Mouse (Mus musculus): ENCODE results near the gene Ddx28.

Gene Ddx28

DNA sequence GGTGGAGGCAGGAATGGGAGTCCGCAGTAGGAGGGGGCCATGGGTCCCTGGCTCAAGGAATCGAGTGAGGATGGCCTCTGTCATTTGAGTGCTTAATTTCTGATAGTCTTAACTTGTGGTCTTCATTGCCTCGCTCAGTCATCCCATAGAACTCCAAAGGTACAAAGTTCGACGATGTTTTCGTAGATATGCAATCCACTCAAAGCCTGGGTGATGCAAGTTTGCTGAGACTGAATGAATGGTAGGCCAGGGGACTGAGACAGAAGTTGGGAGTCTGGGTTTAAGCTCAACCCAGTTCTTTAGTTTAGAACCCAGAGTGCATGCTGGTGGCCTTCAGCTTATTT, at the start of gene Ddx28:
TSS of gene Ddx28 (minus strand) at position 240 of the 344 bp plus-strand sequence.
- in situ Hi-C loops (cut with MseI, MboI) = no loop called here

DNA sequence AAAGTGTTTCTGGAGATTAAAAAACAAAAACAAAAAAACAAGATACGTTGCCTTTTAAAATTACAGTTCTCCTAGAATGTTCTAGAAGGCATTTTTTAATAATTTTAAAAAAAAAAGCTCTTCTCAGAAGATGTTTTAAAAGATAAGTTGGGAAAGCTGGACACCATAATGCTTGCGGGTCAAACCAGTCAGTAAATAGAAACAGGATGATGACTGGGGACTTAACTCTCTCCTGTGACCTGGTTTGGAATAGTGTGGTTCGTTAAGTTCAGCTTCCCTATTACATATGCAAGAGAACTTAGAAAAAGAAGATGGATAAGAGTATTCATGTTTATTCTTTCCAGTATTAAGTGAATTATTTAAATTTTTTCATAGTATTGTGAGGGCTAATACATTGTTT, 48.8 kb upstream of the Ddx28 start:
- in situ Hi-C loops (cut with MseI, MboI) = no loop called here

DNA sequence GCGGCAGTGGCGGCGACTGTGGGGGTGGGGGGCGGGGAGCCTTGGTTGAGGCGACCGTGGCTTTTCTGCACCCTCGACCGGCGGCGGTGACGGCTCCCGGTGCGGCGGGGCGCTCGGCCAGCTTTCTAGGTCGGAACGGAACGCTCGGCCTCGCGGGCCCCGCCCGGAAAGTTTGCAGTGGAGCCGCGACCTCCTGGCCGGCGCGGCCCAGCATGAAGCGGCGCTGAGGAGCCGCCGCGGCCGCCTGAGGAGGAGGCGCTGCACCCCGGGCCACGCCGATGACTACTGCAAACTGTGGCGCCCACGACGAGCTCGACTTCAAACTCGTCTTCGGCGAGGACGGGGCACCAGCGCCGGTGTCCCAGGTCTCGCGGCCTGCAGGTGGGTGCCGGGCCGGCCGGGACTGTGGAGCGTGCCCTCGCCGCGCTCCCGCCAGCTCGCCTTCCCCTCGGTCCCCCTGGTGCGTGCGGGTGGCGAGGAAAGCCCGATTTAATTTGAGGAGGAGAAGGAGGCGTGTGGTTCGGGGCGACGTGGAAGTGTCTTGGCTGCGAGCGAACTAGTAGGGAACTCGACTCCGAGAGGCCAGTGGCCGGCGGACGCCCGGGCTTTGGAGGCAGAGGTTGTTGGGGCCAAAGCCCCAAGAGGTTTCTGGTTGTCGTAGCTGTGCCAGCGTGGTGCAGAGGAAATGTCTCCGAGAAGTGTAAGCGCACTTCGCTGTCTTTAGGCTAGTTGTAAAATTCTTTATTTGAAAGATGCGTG, 48.1 kb upstream of the Ddx28 start:
- in situ Hi-C loops (cut with MseI, MboI) = no loop called here

DNA sequence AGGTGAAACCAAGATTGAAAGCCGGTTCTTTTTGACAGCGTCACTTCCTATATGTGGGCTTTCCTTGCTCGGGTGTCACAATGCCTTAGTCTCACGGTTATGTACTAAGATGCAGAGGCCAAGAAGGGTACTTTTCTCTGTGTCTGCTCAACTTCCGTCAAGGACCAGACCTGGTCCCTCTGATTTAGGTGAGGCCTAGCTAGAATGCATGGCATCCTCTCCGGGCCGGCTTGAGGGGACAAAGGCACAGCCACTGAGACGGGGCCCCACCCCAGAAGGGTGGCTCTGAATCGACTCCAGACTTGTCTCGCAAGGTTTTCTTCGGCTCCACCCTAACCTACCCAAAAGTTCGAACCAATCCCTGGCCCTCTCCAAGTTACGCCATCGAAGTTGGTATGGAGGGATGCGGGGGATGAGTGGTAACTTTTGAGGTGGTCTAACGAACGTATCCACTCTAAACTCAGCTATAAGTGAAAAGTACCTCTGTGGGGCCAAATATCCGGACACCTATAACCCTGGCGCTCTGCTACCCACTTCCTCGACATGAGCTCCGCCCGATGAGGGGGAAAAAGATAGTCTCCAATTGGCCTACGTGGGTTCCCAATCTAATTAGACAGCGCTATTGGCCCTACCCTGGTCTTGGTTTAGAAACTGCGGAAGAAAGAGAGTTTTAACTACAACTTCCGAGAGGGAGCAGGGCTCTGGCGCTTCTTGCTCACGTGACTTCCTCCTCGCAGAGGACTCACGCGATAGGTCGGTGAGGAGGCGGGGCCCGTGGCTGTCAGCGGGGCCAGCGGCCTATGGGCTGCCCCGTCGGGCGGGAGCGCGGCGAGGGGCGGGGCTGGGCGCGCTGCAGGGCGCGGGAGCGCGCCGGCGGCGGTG, 47.3 kb upstream of the Ddx28 start, which contains the start of gene Nfatc3:
TSS of gene Nfatc3 (plus strand) at position 110 of the 882 bp plus-strand sequence.
- in situ Hi-C loops (cut with MseI, MboI) = no loop called here

DNA sequence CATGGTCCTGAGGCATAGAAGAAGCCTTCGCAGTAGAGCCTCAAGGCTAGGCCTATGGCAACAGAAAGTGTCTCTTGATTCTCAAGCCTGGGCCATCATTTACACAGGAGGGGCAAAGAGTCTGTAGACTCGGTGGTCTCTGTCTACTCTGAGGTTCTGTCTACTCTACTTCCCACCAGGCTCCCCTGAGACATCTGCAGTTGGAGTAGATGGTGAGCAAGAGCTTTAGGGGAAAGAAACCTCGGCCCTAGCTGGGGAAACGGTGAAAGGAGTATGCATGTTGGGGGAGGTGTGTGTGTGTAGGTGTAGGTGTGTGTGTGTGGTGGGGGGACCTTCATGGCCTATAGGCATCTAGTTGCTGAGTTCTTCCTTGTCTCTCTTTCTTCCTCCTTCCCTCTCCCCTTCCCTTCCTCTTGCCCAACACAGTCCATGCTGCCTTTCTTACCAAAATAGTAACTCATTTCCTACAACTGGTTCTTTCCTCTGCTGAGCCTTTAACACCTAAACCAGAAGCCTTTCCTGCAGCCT, 44.8 kb upstream of the Ddx28 start:
- in situ Hi-C loops (cut with MseI, MboI) = no loop called here

DNA sequence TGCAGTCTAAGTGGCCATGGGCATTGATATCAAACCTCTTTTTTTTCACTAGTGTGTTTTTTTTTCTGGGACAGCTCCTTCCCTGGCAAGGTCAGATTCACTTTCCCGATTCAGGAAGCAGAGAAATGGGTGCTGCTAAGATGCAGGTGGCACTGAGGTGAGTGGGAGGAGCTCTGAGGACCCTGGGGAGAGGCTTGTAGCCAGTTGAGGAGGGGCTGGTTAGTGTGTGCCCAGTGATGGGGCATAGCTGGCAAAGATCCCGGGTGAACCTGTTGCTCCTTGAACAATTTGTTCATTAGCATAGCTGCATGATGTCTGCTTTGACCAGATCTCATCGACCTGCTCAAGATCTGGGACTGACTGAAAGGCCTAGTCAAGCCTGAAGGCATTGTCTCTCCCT, 43.4 kb upstream of the Ddx28 start:
- in situ Hi-C loops (cut with MseI, MboI) = no loop called here

DNA sequence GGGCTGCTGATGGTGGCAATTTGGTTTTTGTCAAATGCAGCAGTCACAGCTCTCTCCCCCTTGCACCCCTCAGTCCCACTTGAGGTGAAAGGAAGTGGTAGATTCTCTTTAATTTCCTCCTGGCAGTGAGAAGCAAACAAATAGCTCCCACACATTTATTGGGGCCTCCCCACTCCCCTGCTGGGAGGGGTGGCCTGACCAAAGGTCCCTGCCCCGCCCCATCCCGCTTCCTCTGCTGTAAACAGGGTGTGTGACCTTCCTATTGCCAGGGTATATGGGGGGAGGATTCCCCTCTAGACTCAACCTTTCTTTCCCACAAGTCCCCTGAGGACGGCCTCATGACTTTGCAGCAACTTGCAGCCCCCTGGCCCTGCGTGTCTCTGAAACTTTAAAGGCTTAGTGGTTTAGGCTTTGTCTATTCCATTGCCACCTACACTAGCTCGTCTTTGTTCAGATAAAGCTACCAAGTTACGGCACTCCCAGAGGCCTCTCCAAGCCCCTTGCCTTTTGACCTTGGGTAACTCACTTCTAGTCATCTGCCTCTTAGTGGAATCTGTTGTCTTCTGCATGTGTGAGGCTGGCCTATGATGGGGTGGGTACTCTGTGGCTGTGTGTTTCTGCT, 42.6 kb upstream of the Ddx28 start:
- in situ Hi-C loops (cut with MseI, MboI) = no loop called here

DNA sequence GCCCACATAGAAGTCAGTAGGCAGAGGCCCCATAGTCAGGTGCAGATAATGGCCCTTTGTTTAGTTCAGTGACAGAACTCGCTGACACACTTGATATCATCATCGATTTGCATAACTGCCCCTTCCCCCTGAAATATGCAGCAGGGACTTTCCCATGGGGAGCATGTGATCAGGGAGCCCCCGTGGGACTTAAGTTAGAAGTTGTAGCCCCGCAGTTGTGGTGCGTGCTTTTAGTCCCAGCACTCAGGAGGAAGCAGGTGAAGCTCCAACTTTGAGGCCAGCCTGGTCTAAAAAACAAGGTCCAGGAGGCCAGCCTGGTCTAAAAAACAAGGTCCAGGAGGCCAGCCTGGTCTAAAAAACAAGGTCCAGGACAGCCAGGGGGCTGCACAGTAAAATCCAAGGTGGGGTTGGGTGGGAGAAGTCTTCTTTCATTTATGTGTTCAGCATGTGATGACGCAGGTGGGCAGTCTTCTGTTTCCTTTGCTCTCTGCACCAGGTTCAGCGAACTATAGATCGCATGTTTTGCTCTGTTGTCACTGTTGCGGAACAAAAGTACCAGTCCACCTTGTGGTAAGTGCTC, 40.9 kb upstream of the Ddx28 start:
- in situ Hi-C loops (cut with MseI, MboI) = no loop called here

DNA sequence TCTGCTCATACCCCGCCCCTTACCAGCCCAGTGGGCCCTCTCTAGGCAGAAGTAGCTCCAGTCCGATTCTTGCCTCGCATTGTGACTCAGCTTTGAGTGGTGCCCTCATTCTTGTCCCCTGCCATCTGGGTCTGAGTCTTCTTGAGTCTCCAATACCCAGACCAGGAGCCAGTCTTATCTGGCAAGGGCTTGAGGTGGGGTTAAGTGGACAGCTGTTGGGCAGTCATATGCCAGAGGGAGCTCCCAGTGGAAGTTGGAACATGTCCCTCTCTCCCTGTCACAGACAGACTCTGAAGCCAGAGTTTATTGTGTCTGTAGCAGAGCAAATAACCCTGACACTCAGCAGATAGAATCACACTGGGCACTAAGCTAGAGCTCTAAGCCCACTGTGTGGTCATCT, 39.4 kb upstream of the Ddx28 start:
- in situ Hi-C loops (cut with MseI, MboI) = no loop called here

DNA sequence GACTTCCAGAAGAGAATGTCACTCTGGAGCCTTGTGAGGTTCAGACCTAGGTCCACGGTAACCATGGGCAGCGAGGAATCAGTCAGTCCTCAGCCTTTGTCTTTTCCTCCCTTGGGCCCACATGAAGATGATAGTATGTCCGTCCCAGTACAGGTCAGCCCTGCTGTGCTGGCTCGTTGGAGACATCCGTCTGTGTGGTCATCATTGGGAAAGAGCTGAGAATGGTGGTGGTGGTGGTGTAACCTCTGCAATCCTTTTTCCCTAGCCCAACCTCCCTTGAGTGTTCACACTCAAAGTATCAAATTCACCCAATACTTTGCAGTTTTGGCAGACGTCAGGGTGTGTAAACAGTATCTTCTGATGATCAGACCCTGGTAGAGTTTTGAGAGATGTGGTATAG, 38.2 kb upstream of the Ddx28 start:
- in situ Hi-C loops (cut with MseI, MboI) = no loop called here

DNA sequence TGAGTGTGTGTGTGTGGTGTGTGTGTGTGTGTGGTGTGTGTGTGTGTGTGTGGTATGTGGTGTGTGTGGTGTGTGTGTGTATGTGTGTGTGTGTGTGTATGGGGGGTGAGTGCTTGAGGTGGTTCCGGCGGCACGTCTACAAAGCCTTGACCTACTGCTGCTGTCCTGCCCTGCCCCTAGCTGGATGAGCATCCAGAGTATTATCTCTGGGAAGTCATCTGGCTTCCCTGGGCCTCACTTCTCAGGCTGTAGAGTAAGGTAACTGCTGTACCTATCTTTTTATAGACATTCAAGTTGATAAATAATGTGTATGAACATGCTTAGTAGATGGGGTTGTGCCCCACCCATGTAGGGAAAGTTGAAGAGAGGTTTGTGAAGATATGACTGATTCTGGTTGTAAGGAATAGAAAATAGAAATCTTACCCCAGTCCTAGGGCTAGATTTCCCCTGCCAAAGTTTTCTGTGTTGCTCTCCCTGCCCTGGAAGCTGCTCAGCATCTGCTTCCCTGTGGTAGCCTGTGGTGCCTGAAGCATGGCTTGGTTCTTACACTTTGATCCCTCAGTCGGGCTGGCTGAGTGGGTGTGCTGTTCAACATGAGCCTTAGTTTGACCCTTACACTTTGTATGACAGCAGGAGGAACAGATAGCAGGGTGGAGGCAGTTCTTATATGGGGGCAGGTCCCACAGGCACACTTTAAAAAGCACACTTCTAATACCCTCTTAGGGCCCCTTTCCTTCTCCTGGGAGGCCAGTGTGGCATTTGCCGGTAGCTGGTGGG, 36.4 kb upstream of the Ddx28 start:
- in situ Hi-C loops (cut with MseI, MboI) = no loop called here

DNA sequence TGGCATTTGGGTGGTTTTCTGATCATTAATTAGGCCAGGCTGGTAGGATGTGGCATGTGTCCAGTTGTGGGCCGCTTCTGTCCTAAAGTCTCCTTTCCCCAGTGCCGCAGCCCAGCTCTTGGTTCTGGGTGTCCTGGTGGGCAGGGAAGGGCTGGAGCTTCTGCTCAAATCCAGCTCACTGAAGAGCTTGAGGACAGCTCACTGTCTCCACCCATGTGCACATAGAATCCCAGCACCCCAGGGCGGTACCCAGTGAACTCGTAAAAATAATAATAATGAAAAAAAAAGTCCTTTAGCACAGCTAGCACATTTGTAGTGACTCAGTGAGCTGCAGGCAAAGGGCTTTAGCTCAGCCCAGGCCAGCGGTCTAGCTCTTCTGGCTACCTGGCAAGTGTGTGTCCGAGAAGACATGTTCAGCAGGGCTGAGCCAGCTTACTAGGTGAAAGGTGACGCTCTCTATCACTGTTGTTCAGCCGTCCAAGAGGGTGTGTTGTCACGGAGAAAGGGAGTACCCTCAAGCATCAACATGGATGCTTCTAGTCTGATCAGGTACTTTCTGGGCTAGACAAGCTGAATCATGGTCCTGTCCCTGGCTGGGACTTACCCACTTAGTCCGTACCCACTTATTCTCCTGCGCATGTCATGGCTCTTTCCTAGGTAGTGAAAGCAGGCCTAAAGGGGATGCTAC, 35.3 kb upstream of the Ddx28 start:
- in situ Hi-C loops (cut with MseI, MboI) = no loop called here

DNA sequence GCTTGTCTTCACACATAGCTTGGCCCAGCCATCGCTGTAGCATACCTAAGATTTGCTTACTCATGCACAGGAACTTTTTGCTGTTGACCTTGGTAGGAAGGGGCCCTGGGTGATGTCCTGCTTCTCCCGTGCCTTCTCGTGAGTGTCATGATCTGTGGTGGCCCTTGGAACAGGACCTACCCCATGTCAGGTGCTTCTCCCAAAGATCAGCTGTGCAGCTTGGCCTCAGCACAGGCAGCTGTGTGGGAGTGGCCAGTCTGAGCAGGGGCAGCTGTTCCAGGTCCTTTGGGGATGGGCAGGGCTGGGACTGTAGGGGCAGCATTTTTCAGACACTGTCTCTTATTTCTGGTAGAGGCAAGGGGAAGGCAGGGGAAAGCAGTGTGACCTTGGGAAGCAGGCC, 32.5 kb upstream of the Ddx28 start:
- in situ Hi-C loops (cut with MseI, MboI) = no loop called here

DNA sequence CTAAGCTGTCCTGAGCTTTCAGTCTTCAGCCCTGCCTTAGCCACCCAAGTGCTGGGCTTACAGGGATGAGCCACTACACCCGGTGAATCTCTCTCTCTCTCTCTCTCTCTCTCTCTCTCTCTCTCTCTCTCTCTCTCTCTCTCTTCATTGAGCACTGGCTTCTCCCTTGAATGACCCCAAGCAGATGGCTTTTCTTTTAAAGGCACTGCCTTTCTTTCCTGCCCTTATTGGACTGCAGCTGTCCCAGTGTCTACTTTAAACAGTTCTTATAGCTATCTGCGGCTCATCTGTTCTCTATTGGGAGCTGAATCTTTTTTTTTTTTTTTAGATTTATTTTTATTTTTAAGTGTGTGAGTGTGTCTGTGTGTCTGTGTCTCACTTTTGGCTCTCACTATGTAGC, 31.4 kb upstream of the Ddx28 start:
- in situ Hi-C loops (cut with MseI, MboI) = no loop called here

DNA sequence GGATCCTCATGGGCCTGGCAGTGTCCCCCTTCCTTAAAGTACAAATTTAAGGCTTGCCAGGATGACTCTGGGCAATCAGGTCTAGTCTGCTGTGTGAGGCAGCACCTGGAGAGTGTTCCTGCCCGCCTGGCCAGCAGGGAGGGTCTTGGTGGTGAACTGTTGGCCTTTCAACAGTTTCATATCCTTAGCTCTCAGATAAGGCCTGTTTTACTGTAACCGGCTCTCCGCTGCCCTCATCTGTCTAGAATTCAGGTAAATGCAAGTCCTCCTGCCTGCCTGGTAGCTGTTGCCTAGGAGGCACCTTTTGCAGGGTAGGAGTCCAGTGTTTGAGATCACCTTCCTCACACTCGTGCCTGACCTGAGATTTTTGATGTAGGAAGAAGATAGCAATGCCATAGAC, 28.5 kb upstream of the Ddx28 start:
- in situ Hi-C loops (cut with MseI, MboI) = no loop called here

DNA sequence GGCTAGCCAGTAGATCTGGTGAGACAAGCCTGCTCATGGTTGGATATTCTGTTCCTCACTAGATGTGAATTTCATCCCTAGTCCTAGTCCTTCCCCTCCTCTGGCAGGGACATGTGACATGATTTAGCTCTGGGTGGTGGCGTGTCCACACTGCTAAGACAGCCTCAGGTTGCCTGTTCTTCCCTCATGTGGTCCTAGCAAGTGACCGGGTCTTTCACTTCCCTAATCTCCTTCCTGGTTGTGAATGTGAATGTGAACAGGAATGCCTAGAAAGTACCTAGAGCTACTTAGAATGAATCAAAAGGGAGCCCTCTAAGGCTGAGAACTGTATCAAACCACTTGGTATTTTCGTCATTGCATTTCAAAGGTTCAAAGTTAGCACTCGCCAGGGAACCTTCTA, 27.9 kb upstream of the Ddx28 start:
- in situ Hi-C loops (cut with MseI, MboI) = no loop called here

DNA sequence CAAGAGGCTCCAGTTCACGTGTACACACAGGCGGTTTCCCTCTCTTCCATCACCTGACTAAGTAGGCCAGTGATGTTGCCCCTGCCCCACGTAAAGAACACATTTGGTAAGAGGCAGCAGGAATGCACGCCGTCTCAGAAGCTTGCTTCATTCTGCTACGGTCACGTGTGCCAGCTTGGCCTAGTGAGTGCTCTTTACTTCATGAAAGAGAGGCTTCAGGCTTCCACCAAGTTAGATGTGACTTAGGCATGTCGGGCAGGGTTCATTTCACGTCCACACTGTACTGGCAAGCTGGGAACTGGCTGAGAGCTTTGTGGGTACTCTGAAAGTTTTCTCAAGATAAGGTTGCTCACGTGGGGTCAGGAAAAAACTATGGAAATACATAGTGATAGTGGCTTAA, 27.0 kb upstream of the Ddx28 start:
- in situ Hi-C loops (cut with MseI, MboI) = no loop called here

DNA sequence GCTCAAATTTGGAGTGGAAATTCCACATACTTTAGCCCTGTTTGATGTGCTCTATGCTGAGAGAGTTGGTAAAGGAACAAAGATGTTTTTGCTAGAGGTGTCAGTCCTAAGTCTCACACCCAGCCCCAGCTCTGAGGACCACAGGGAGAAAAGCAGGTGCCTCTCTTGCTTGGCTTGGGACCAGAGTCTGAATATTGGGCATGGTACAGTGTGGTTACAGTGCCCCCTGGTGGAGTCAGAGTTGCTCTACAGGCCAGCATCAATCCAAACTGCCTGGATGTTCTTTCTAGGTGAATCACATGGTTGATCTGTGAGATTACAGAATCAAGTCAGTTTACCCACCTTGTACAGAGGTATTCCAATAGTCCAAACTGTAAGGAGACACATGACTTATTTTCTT, 10.8 kb upstream of the Ddx28 start:
- in situ Hi-C loops (cut with MseI, MboI) = no loop called here

DNA sequence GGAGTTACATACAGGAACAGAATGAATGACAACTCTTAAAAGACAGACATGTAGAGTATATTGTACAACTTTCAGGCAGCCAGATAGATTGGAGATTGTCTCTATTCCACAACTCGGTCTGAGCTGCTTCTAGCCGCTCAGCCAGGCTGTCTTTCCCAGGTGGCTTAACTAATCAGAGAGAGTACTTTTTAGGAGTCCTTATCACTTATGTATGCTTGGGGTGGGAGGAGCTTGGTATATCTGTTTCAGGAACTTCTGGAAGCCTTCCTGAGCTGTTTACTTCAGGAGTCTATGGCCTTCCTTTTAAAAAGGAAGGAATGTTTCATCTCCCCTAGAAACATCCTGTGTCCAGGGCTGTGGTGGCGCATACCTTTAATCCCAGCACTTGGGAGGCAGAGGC, 6.4 kb upstream of the Ddx28 start:
- in situ Hi-C loops (cut with MseI, MboI) = no loop called here

DNA sequence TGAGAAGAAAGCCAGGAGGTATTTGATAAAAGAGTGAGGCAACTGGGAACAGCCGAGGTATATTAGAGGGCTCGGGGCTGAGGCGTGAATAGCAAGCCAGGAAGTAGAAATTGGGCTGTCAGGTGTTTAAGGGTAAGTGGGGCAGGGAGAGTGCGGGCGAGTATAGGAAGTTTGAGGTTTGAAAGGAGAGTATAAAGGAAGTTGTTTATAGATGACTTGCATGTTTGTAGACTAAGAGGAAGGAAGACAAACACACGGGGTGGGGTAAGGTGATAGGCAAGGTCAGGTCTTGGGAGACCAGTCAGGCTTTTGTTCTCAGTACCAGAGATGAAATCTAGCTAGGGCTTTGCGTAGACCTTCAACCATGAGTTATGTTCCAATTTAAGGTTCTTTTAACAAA, 5.4 kb upstream of the Ddx28 start:
- in situ Hi-C loops (cut with MseI, MboI) = no loop called here

DNA sequence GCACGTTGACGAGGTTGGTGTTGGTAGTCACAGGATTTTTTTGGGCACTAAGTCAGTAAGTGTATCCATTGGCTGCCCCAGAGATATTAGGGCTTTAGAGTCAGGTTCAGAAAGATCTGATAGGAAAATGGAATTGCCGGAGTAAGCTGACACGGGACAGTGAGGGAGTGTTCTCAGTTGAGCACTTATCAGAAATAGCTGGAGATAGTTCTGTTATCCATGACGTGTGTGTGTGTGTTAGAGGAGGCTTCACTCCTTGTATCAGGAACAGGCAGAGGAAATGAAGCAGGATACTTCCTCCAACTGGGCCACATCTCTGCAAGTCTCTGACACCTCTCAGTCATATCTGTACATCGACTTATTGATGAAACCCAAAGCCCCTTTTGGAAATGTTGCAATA, 4.6 kb upstream of the Ddx28 start:
- in situ Hi-C loops (cut with MseI, MboI) = no loop called here

Measured in mouse trophoblast stem cell (cell line).